Mouse (Mus musculus): ENCODE measurements at regions not wholly inside any gene's neighbourhood (a gene's known extent, or its start where the extent isn't known, plus 50 kb on each side); places are given as distances from the start of the nearest gene placed in this dataset.

DNA sequence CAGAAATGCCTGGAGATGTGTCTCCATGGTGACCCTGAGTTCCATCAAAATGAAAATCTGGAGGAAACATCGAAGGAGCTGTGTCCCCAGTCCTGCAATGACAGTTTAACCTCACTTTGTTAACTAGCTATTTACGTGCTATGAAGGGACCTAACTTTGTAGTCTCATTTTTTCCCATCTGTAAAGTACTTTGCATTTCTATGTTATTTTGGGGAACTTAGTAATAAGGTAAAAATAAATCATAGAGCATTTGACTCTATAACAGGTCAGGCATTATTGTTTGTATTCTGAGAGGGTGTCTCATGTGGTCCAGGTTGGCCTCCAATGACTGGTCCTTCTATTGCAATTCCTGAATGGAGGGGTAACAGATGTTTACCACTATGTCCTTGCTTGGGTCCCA lies 513.6 kb upstream of the Adgrl2 start:
- DNase-seq (ENCODE audit: low spot score in 2 of 2), result no peak

- no peak for DNase-seq (ENCODE audit: low spot score in 2 of 2)
Observed at GRCm38 (mm10) chr3:149500130-149500529, 509.8 kb upstream of the Adgrl2 start.

DNA sequence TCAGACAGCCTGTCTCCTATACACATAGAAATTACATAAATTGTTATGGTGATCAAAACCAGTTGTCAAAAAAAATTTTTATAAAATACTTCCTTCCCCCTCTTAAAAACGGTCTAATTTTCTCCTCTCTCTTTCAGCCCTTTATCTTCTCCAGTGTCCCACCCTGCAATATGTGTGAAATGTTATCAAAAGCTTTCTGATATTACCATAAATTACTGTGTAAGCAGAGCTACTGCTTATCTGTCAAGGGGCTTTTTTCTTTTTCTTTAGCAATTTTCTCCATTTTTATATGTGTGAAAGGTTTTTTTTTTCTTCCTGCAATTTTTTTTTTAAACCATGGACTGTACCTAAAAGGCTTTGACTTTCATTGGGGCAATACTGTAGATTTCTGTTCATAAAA lies 508.4 kb upstream of the Adgrl2 start:
- DNase-seq (ENCODE audit: low spot score in 2 of 2), result no peak

DNA sequence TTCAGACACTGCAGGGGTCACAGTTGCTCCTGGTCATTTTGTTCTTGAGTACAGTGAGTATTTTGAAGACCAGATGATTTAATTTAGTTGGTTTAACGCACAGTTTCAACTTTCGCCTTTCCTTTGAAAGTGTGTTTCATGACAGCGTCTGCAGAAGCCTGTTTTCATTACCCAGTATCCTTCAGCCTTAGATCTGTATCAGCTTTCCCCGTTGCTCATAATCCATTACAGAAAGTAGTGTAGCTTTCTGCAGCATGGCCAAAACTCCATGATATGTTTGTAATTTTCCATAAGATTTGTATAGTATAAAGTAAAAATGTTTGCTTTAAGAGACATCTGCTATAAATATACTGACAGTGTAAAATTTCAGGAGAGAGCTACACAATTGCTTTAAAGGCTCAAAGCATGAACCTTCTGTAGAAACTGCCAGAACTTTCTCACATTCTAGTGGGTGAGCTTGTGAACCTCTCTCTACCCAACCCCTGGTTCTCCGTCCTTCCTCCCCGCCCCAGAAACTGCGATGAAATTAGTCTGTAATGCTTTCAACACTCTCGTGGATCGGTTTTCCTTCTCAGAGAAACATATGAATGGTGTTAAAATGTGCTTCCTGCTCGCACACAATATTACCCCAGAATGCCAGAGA lies 506.6 kb upstream of the Adgrl2 start:
- no peak for DNase-seq (ENCODE audit: low spot score in 2 of 2)

DNA sequence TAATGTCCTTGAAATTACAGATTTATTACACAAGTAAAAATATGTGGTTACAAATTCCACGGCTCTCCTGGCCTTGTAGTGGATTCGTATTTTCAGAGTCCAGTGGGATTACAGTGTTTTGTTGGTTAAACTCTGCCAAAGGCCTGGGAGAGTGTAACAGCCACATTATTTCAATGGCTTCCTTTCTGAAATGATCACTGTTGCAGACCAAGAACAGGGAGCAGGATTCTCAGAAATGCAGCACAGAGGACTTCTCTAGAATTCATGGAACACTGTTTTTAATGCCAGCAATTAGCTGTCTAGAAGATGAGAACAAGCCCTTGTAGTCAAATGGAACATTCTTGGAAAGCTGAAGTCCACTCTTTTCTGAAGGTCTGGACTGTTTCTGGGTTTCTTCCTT lies 505.8 kb upstream of the Adgrl2 start:
- no peak for DNase-seq (ENCODE audit: low spot score in 2 of 2)

DNA sequence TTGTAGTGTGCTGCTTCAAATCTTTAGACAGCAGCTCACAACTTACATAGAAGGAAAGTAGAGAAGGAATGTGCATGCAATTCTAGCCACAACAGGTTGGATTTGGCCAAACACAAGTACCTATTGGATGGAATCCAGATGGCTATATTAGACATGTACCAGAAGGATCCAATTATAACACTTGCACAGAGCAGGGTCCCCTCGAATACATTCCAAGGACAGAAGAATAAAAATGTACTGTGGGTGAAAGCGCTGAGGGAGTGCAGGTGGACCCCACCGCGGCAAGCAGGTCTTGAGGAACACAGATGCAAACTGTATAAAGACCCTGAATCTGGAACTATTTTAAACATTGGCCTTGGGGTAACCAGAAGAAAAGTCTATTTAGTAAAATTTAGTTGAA lies 497.8 kb upstream of the Adgrl2 start:
- DNase-seq (ENCODE audit: low spot score in 2 of 2), result no peak

GRCm38 (mm10) chr3:149485406-149485805 lies 495.1 kb upstream of the Adgrl2 start:
- DNase-seq (ENCODE audit: low spot score in 2 of 2), result no peak

- no peak for DNase-seq (ENCODE audit: low spot score in 2 of 2)
Observed at GRCm38 (mm10) chr3:149484319-149484718, 494.0 kb upstream of the Adgrl2 start.

DNA sequence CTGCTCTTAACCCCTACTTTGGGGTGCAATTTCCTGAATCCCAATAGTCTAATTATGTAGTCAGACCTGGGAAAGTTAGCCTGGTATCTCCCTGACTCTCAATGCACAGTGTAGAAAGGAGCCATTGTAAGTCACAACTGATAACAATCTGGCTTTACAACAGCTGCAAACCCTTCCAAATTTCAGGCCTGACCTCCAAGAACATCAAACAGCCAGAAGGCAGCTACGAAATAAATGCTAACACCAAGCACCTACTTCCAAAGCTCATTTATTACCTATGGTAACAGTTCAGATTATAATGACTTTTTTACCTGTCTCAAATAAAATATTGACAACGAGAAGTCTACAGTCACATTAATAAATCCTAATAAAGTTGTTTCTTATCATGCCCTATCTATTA lies 485.8 kb upstream of the Adgrl2 start:
- DNase-seq (ENCODE audit: low spot score in 2 of 2), result no peak

- no peak for DNase-seq (ENCODE audit: low spot score in 2 of 2)
Observed at GRCm38 (mm10) chr3:149466973-149467372, 476.6 kb upstream of the Adgrl2 start.

DNA sequence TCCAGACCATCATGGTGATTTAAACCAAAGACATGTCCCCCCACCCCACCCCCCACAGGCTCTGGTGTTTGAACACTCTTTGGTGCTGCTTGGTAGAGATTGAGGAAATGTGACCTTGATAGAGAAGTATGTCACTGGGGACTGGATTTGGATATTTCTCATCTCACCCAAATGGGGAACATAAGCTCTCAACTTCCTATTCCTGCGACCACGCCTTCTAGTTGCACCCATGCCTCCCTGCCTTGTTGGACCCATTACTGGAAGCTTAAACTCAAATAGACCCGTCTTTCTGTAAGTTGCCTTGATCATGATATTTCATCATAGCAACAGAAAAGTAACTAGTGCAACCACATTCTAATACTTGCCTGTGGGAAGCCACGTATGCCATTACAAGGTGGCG lies 474.2 kb upstream of the Adgrl2 start:
- no peak for DNase-seq (ENCODE audit: low spot score in 2 of 2)

- DNase-seq (ENCODE audit: low spot score in 2 of 2), result no peak
Observed at GRCm38 (mm10) chr3:149462121-149462541, 471.8 kb upstream of the Adgrl2 start.

GRCm38 (mm10) chr3:149461613-149462012 lies 471.3 kb upstream of the Adgrl2 start:
- no peak for DNase-seq (ENCODE audit: low spot score in 2 of 2)

DNA sequence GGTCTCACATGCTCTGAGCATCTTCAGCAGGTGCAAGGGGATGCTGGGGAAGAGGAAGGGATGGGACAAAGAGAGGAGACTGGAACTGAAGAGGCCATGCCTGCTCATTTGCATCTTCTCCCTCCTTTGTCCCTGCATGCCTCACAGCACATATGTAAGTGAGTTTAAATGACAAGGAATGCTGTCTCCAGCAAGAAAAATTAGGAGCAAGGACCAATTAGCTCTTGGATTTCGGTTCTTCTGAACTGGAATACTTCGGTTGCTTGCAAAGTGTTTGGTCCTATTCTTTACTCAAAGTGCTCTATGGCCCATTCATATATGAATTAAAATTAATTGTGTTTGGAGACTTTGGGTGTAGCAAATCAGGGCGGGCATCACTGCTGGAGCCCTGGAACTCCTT lies 459.0 kb upstream of the Adgrl2 start:
- DNase-seq (ENCODE audit: low spot score in 2 of 2), result no peak

DNA sequence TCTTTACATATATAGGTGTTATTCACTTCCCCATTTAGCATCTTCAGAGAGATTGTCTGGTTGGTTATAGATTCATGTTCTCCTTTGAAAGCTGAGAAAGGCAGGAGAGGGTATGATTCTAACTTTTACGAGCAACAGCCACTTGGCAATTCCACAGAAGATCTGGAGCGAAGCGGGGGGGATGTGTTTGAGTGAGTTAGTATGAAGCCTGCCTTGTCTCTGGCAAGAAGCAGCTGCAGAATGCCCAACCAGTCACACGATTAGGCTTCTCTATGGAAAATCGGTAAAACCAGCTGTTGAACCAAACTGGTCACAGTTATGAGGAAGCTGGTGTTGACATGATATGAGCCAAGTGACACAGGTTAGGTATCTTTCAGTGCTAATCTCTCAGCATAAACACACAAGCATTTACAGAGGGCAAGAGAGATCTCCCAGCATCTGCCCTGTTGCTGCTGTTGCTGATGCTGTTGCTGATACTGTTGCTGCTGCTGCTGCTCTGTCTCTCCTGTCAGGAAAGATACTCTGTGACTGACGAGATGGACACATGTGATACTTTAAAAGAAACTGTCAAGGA lies 455.7 kb upstream of the Adgrl2 start:
- DNase-seq (ENCODE audit: low spot score in 2 of 2), result no peak

DNA sequence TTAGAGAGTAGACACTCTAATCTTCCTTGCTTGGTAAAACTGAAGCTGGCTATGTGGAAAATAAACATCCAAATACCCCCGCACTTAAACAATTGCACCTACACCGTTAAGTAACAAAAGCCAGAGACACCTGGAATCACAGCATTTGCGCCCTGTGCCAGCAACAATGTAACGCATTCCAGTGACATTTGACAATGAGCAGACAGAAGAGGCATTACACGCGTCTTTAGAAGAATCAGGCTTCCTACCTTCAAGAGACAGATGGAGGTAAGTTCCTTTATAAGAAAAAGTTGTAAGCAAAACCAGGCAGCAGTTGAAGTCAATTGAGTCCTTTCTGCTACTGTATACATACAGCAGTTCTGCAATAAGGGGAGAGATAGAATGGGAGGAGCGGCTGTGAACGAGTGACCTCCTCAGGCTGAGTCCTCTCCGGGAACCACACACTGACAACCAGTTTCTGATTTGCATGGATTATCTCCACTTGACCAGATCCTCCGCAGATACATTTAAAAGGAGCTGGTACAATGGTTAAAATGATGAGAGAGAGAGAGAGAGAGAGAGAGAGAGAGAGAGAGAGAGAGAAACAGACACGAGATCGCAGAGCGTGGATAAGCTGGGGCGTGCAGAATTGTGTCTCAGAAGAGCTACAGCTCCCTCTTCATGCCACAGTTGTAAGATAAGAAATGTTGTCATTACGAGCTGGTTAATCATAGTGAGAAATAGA lies 454.7 kb upstream of the Adgrl2 start:
- DNase-seq (ENCODE audit: low spot score in 2 of 2), result peak in 1 of 2 experiments; percentile 3

- DNase-seq (ENCODE audit: low spot score in 2 of 2), result no peak
Observed at GRCm38 (mm10) chr3:149444377-149444776, 454.0 kb upstream of the Adgrl2 start.

DNA sequence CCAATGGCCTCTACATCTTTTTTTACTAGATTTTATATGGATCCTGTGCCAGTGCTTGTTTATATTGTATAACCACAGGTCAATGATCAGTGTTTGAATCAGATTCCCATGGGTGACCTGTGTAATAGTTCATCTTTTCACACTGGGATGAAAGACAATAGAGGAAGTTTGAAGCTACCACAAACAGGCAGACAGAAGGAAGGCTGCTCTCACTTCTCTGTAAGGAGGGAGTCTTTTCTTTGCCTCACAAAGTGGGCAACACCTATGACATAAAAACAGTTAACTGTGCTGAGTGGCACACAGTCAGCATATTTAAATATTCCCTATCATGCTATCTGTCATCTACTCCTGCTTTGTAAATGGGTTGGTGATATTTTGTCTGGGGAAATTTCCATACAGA lies 450.9 kb upstream of the Adgrl2 start:
- no peak for DNase-seq (ENCODE audit: low spot score in 2 of 2)

DNA sequence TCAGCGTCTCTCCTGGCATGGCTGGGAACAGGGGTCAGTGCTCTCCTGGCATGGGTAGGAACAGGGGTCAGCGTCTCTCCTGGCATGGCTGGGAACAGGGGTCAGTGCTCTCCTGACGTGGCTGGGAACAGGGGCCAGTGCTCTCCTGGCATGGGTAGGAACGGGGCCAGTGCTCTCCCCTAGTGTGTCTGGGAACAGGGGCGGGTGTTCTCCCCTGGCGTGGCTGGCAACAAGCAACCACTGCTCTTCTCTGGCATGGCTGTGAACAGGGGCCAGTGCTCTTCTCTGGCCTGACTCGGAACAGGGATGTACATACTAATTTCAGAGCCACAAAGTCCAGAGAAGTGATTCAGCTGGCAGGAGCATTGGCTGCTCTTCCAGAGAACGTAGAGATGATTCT lies 447.4 kb upstream of the Adgrl2 start:
- DNase-seq (ENCODE audit: low spot score in 2 of 2), result no peak

GRCm38 (mm10) chr3:149436944-149437343 lies 446.6 kb upstream of the Adgrl2 start:
- DNase-seq (ENCODE audit: low spot score in 2 of 2), result no peak

GRCm38 (mm10) chr3:149436420-149436819 lies 446.1 kb upstream of the Adgrl2 start:
- DNase-seq (ENCODE audit: low spot score in 2 of 2), result no peak

DNA sequence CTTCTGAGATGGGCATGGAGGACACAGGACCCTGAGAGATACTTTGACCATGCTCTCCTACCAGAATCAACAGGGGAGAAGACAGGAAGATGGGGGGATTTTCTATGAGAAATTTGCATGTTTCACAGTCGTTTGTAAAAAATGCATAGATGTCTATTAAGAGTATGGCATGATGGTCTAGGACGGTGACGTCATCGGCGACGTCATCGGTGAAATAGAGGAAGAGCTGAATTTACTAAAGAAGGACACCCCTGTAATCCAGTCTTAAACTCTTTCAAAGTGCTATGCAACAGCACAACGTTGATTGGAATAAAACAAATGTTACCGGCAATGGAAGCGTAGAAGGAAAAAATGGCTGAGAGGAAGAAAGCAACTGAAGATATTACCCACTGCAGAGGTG lies 441.4 kb upstream of the Adgrl2 start:
- no peak for DNase-seq (ENCODE audit: low spot score in 2 of 2)

- DNase-seq (ENCODE audit: low spot score in 2 of 2), result no peak
Observed at GRCm38 (mm10) chr3:149426023-149426759, 435.8 kb upstream of the Adgrl2 start.
